Mouse (Mus musculus): ENCODE data around the gene Sema7a.

GRCm38 (mm10) chr9:57961226-57961625 lies 21.3 kb downstream of the Sema7a start:
- TF ChIP-seq CTCF (IDR thresholded peaks at IDR 0.05; ENCODE audit: borderline replicate concordance, extremely low read depth, insufficient read depth, insufficient read length) (no peak), POLR2A (IDR thresholded peaks at IDR 0.05; ENCODE audit: borderline replicate concordance, extremely low read depth, insufficient read depth, insufficient read length, poor library complexity, severe bottlenecking) (no peak)

Measured in brain, embryonic 14.5 days (tissue).